Mouse (Mus musculus) bone marrow, adult 2 months (tissue): ENCODE measurements around the gene Zfp991. TPM values are rescaled to one million over a fixed set of nuclear protein-coding genes. Genes with fewer than 3 reads are reported as not detected.
"Not testable (repeated sequence)": the region's sequence is repeated elsewhere in the genome, so short reads cannot be mapped to it uniquely, and the experiment has no call there.

Source experiments
- H3K27ac ChIP-seq: fragments of 200-500 bp; 2 replicates; pipeline ENCODE4 v1.5.1; 2012; ENCODE audit warnings: low read depth, mild to moderate bottlenecking, control low read depth, inconsistent platforms, low read length; ENCODE audit not compliant: control insufficient read depth, poor library complexity, insufficient read depth
- H3K4me1 ChIP-seq: fragments of 200-500 bp; 2 replicates; pipeline ENCODE4 v1.6.1; 2011; ENCODE audit warnings: low read length; ENCODE audit not compliant: control insufficient read depth, insufficient read depth
- H3K4me3 ChIP-seq: fragments of 200-500 bp; replicated peaks from 2 replicates; pipeline ENCODE3; 2011; ENCODE audit warnings: mild to moderate bottlenecking, low read depth, low read length, control low read depth; ENCODE audit not compliant: control insufficient read depth
- WGBS: fragments of 180-500 bp; shearing (Covaris S2); methylation state at CpG from one replicate; pipeline ENCODE4 v1.1.7; 2018; 5-methylcytosine and 5-hydroxymethylcytosine counted together
- polyA plus RNA-seq: library from polyadenylated mRNA; stranded (reverse); fragments of >200 nt; gene quantifications from 2 replicates; pipeline ENCODE4 v1.2.4, GENCODE M21; 2011; ENCODE audit warnings: low replicate concordance; ENCODE audit not compliant: missing spikeins, insufficient read depth, insufficient read length

Zfp991 gene
- polyA plus RNA-seq: 2.6 and 13.8 TPM in 2 replicates

DNA sequence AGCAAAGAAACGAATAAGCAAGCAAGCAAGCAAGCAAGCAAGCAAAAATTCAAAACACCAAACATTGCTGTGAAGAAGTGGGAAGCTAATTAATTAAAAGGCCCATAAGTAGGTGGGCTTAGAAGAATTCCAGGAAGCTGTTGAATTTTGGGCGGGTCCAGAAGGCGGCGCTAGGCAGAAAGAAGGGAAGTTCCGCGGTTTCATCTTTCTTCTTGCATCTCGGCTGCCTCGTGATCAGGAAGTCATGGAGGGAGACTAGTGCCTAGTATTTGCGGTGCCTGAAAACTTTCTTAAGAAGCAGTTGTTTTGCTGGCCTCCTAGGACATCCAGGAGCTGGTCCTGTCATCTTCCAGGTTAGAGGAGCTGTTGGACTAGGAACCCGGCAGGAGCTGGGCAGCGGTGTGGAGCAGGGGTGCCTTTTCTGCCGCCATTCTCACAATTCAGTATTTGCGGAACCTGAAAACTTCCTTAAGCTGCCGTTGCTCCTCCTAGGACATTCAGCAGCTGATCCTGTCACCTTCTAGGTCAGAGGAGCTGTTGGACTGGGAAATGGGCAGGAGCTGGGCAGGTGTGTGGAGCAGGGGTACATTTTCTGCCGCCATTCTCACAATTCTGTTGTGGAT lies at the start of gene Zfp991:
TSS of gene Zfp991 (plus strand) at position 202 of the 623 bp plus-strand sequence.
- WGBS: 37% methylated on average over 2 of the region's 15 CpGs
- not testable (repeated sequence) for H3K4me3 ChIP-seq, H3K27ac ChIP-seq, H3K4me1 ChIP-seq

DNA sequence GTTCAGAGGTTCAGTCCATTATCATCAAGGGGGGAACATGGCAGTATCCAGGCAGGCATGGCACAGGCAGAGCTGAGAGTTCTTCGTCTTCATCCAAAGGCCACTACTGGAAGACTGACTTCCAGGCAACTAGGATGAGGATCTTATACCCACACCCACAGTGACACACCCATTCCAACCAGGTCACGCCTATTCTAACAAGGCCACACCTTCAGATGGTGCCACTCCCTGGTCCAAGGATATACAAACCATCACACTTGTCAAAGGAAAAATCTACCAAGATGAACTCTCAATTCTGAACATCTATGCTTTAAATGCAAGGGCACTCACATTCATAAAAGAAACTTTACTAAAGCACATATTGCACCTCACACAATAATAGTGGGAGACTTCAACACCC lies 36.2 kb upstream of the Zfp991 start:
- not testable (repeated sequence) for H3K4me3 ChIP-seq, H3K27ac ChIP-seq, H3K4me1 ChIP-seq
- 55% methylated on average over 2 of the region's 2 CpGs for WGBS

DNA sequence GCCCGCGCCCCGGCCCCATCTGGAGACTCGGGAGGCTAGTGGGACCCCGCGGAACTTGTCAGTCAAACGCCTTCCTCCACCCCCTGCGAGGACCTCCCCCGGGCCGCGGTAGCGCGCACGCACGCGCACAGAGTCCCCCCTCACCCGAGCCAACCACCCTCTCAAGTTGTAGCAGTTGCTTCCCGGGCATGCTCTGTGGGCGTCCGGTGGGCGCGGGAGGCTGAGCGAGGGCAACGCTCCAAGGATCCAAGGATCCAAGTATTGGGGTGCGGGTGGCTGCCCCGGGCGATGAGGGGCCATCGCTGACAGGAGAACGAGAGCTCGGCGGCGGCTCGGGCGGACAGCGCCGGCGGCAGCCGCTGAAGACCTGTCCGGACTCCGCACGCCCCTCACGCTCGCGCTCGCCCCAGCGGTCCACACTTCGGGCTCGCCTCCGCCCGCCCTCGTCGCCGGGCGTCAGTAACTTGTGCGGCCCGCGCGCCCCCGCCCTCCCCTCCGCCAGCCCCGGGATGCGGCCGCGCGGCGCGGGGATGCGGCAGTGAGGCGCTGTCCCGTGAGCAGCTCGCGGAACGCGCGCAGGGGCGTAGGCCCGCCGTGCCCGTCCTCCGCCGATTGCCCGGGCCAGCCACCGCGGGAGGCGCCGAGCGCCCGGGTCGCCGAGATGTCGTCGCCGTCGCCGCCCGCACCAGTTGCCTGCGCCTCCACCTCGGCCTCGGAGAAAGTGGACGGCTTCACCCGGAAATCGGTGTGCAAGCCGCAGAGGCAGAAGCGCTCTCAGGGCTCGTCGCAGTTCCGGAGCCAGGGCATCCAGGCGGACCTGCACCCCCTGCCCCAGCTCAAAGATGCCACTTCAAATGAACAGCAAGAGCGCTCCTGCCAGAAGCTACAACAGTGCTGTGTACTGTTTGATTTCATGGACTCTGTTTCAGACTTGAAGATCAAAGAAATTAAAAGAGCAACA lies 29.9 kb upstream of the Zfp991 start:
- not testable (repeated sequence) for H3K4me1 ChIP-seq, H3K27ac ChIP-seq, H3K4me3 ChIP-seq
- 3% methylated on average over 107 of the region's 109 CpGs for WGBS

DNA sequence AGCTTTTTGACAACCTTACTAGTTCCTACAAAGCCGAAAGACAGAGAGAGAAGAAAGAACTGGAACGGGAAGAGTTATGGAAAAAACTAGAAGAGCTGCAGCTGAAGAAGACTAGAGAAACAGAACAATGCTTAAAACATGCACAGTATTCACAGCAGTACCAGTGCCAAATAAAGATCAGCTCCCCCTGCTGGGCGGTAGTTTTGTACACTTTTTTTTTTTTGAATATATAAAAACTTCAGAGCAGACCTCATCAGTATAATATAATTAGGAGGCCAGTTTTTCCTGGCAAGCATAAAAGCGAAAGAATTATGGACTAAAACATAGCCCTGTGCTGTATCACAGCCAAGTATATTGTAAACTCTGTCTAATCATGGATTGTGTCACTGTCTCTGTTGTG lies 28.0 kb upstream of the Zfp991 start:
- H3K27ac ChIP-seq, H3K4me3 ChIP-seq, H3K4me1 ChIP-seq: not testable (repeated sequence)
- WGBS: 36% methylated on average over 4 of the region's 4 CpGs

DNA sequence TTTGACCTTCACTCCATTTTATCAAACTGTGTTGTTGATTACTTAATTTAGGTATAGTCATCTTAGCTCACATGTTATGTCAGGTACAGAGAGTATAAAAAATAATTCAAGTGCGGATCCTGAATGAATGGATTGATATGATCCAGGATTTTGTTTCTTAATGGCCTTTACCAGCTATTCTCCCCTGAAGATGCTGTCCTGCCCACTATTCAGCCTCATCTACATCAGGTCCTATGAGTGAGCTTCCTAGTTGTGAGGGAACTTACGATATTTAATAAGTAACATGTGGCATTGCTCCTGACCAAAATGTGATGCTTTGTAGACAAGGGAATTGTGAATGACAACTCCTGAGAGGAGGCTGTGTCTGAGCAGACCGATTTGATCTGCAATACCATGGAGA lies 14.0 kb upstream of the Zfp991 start:
- H3K4me3 ChIP-seq, H3K27ac ChIP-seq, H3K4me1 ChIP-seq: not testable (repeated sequence)
- 62% methylated on average over 2 of the region's 3 CpGs for WGBS

DNA sequence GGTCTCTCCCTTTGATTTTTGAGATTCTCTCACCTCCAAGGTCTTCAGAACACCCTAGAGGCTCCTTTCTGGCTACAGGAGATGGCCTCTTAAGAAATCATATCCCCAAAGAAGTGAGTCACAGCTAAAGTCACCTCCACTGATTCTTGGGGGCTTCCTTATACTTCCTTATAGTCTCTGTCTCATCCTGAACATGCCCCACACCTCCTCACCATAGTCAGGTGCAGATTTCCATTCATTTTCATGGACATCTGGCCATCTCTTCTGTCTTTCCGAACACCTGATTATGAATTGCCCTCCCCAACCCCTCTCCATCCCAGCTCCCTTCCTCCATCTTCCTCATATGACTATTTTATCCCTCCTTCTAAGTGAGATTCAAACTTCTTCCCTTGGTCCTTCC lies 9.6 kb upstream of the Zfp991 start:
- H3K4me3 ChIP-seq, H3K27ac ChIP-seq, H3K4me1 ChIP-seq: not testable (repeated sequence)
- WGBS: 63% methylated on average over 1 of the region's 1 CpGs

DNA sequence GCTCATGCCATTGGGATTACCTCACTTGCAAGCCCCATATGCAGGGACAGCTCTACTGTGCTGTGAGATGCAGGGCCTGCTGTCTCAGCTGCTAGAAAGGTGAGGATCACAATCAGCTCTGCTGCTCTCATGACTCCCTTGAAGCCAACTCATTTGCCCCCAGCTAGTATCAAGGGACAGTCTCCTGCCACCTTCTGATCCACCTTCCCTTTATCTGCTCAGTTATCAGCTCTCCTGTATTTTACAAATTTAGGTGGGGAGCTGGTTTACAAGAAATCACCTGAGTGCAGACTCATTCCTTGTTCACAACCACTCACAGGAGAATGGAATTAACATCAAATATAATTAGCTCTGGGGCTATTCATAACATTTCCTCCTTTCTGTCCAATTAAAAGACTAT lies 8.0 kb upstream of the Zfp991 start:
- H3K27ac ChIP-seq, H3K4me1 ChIP-seq, H3K4me3 ChIP-seq: not testable (repeated sequence)

DNA sequence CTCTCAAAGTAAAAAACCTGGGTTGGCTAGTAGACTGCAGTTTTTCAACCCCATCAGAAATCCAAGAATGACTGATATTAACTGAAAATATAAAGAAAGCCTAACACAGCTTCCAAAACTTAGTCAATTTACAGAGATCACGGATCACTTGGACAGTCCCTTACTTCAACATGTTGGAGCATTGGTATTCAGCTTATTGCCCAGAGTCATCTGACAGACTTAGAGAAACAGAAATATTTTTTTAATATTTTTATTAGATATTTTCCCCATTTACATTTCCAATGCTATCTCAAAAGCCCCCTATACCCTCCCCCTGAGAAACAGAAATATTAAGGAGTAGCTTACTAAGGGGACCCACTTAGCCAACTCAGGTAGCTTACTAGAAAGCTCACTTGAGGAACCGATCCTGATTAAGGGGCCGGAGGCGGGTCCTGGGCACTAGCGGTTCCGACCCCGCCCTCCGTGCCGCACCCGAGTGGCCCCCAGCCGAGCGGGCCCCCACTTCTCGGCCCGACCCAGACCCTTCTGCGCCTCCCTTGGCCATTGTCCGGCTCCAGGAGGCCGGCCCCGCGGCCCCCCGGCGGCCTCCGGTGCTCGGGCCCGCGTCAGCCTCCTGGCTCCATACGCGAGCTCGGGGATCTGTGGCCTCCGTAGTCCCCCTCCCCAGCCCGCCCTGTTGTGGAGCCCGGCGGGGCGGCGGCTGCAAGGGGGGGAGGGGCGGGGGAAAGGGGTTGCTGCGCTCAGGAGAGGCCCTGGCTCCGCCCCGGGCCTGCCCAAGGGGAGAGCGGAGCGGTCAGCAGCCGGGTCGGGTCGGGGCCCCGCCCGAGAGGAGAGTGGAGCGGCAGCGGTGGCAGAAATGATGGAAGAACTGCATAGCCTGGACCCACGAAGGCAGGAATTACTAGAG lies 7.2 kb upstream of the Zfp991 start:
- H3K4me1 ChIP-seq, H3K4me3 ChIP-seq: not testable (repeated sequence)
- 9% methylated on average over 48 of the region's 48 CpGs for WGBS
- H3K27ac ChIP-seq: peak overlapping the region; percentile 21; the same call in 1 of the 2 replicates

DNA sequence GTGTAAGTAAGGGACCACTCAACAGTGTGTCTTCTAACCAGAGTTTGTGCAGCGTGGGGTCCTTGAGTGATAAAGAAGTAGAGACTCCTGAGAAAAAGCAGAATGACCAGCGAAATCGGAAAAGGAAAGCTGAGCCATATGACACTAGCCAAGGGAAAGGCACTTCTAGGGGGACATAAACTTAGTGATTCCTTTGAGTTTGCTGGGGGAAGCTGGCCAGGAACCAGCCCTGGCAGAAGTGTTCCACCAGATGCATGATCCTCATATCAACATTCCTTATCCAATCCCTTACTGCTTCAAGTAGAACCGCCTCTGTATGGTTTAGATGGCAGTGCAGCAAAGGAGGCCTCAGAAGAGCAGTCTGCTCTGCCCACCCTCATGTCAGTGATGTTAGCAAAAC lies 6.5 kb upstream of the Zfp991 start:
- WGBS: 40% methylated on average over 4 of the region's 4 CpGs
- H3K4me3 ChIP-seq: not testable (repeated sequence)

DNA sequence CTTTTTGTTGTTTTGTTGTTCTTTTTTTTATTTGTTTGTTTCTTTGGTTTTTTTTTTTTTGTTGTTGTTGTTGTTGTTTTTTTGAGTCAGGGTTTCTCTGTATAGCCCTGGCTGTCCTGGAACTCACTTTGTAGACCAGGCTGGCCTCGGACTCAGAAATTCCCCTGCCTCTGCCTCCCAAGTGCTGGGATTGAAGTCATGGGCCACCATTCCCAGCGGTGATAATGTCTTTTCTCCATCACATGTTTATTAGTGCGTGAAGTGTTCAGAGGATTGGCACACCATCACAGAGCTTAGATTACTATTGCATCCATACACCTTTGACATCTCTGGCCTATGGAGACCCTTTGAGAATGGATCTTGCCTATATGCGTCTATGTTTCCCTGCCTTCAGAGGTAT lies 6.0 kb upstream of the Zfp991 start:
- H3K4me1 ChIP-seq, H3K27ac ChIP-seq, H3K4me3 ChIP-seq: not testable (repeated sequence)
- WGBS: 78% methylated on average over 4 of the region's 4 CpGs

More for the DNA sequence above, 6.5 kb upstream of the Zfp991 start:
- not testable (repeated sequence) for H3K4me1 ChIP-seq, H3K27ac ChIP-seq

DNA sequence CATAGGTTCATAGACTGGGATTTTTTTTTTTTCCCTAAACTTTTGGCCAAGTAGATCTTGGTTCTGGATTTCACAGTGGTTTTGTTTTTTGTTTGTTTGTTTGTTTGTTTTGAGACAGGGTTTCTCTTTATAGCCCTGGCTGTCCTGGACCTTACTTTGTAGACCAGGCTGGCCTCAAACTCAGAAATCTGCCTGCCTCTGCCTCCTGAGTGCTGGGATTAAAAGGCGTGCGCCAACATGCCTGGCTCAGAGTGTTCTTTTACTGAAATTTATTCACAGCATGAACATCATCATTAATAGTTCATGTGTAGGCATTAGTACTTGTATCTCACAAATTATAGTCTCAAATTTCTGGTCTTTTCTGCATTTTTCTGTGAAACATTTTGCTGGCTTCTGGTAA lies 5.4 kb upstream of the Zfp991 start:
- H3K4me3 ChIP-seq, H3K4me1 ChIP-seq, H3K27ac ChIP-seq: not testable (repeated sequence)
- 72% methylated on average over 2 of the region's 2 CpGs for WGBS

DNA sequence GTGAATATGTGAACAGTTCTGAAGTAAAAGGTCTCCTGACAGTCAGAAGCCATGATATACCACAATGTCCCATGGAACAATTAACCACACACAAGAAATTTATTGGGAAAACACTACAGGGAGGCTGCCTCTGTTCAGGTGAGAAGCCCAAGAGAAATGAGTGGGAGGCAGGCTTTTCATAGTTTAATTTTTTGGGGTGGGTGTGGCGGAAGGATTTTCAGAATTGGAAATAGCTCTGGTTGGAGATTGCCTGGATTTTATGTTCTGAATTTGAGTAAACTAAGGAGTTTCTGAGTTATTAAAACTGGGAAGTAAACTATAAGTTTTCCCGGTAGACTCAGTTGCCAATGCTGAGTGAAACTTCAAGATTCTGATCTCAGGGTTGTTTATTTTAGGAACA lies 4.7 kb upstream of the Zfp991 start:
- not testable (repeated sequence) for H3K4me1 ChIP-seq, H3K4me3 ChIP-seq, H3K27ac ChIP-seq
- 72% methylated on average over 2 of the region's 2 CpGs for WGBS

DNA sequence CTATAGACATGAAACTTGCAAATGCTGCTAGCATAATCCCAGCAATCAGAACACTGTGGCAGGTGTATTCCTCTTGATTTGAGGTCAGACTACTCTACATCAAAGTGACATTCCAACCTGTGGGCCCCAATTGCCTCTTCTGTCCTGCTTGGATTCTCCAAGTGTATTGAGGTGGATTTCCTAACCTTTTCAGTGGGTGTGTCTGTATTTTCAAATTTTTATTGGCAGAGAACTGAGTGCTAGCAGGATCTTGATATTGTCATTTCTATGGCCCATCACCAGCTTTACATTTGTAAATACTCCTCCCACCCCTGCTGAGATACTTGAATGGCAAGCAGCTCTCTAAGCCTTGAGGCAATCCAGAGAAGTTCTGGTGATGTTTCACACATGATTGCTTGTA lies 3.7 kb upstream of the Zfp991 start:
- H3K4me1 ChIP-seq, H3K4me3 ChIP-seq, H3K27ac ChIP-seq: not testable (repeated sequence)
